Mouse (Mus musculus) erythroblast, embryonic 14.5 days (primary cell): ENCODE measurements around the gene Rev3l.

Experiments used
- GATA1 ChIP-seq: IDR thresholded peaks from 2 replicates; pipeline ENCODE4 v1.6.1; 2012; ENCODE audit warnings: low read length, inconsistent platforms, mixed read lengths
- TAL1 ChIP-seq: IDR thresholded peaks from 3 replicates; pipeline ENCODE4 v1.6.1; 2012; ENCODE audit warnings: low read length, inconsistent platforms, mixed read lengths

- TF ChIP-seq TAL1 (no peak), GATA1 (no peak)
Observed at GRCm38 (mm10) chr10:39908768-39909441, 177.0 kb downstream of the Rev3l start.
